Mouse (Mus musculus): ENCODE data around the gene Tnrc6b.

GRCm38 (mm10) chr15:80799634-80800137 is 88.6 kb downstream of the Tnrc6b start:
- TF ChIP-seq NRF1 (IDR thresholded peaks at IDR 0.05; ENCODE audit: insufficient read depth, low read depth, low read length, poor library complexity, severe bottlenecking) (0 out of 2 replicates have a peak, but pooled peaks have one; percentile 6), KAT2A (conservative IDR thresholded peaks at IDR 0.05; ENCODE audit: low read depth, low read length) (no peak)

Measured in MEL (cell line).